Mouse (Mus musculus): ENCODE measurements around the gene Tsg101. TPM values are rescaled to one million over a fixed set of nuclear protein-coding genes. Genes with fewer than 3 reads are reported as not detected.

Gene Tsg101
- polyA plus RNA-seq, 1 experiment from 2014 or later: 169 TPM

DNA sequence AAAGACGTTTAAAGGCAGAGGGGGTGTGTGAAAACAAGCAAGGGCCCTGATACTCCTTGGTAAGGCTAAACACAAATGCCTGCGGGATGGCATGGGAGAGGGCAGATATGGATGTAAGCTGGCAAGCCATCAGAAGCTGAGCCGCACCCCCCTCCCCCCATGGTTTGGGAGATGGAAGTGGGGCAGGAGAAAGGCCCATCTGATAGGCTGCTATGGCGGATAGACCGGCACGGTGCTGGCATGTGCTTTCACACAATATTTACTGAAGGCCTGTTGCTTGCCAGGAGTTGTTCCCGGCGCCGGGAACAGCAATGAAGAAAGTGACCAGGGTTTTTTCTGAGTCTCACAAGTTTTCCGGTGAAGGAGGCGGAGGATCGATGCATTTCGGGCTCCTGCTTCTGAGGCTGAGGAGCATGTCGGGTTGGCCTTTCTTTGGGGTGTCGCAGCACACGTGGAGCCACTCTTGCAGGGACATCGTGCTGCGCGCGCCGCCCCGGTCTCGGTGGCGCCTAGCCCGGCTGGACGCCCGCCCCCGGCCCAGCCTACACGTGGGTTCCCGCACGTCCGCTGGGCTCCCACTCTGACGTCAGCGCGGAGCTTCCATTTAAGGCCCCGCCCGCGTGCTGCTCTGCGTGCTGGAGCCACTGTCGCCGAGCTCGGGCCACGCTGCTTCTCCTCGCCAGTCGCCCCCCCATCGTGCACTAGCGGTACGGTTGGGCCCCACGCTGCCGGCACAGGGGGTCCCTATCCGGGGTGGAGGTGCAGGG is 74.4 kb downstream of the Tsg101 start:
- WGBS: under 1% methylated on average over 50 of the region's 51 CpGs
- H3K4me2 ChIP-seq: peak overlapping the region; percentile 82
- peak overlapping the region; percentile 98 for H3K27ac ChIP-seq
- H3K27me3 ChIP-seq: 0 out of 2 replicates have a peak, but pooled peaks cover 4% of the 10 kb centered on the region
- peak overlapping the region; percentile 94 for H3K9ac ChIP-seq
- peak overlapping the region; percentile 87 for H3K4me3 ChIP-seq
- no peaks in the 10 kb centered on the region for H3K9me3 ChIP-seq
- ATAC-seq (ENCODE audit: insufficient number of reproducible peaks, low FRiP score, low TSS enrichment, low read depth): peak; percentile 88
- peaks cover 27% of the 10 kb centered on the region for H3K36me3 ChIP-seq
- peaks cover 28% of the 10 kb centered on the region for H3K4me1 ChIP-seq

DNA sequence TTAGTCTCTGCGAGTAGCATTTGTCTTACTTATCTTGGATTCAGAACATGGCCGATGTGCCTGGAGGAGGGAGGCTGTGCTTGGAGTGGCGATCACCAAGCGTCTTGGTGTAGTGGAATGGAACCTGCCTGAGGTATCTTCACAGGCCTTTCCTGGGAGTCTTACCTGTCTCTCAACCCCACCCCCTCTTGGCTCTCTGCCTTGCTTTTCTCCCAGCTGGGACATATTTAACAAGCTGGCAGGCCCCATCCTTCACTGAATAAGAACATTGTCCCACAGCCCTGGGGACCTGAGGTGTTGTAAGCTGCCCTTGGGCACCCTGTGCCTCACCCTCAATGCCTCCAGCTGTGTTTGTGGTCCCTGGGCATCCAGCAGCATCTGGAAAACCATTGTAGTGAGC is 76.2 kb downstream of the Tsg101 start:
- no peak for ATAC-seq (ENCODE audit: insufficient number of reproducible peaks, low FRiP score, low TSS enrichment, low read depth)
- H3K9ac ChIP-seq: no peak overlapping the region
- 80% methylated on average over 4 of the region's 4 CpGs for WGBS
- no peaks in the 10 kb centered on the region for H3K9me3 ChIP-seq
- no peak overlapping the region for H3K4me2 ChIP-seq
- H3K27me3 ChIP-seq: 0 out of 2 replicates have a peak, but pooled peaks cover 4% of the 10 kb centered on the region
- H3K4me1 ChIP-seq: peaks cover 39% of the 10 kb centered on the region
- peaks cover 10% of the 10 kb centered on the region for H3K36me3 ChIP-seq
- H3K27ac ChIP-seq: no peak overlapping the region
- no peak overlapping the region for H3K4me3 ChIP-seq

DNA sequence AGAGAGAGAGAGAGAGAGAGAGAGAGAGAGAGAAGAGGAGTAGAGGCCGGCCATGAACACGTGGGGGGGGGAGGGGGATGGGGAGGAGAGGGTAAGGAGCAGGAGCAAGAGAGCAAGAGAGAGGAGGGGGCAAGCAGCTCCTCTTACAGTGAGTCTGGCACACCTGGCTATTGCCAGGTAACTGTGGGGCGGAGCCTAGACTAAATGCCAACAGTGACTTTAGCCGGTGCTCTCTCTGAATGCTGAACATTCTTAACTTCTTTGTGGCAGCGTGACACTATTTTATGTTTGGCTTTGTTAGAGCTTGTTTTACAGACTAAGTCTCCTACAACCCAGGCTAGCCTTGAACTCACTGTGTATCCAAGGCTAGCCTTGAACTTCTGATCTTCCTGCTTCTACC is 77.5 kb downstream of the Tsg101 start:
- Histone ChIP-seq H3K9ac (no peak overlapping the region), H3K4me3 (no peak overlapping the region), H3K27ac (no peak overlapping the region), H3K9me3 (no peaks in the 10 kb centered on the region), H3K36me3 (no peaks in the 10 kb centered on the region), H3K27me3 (0 out of 2 replicates have a peak, but pooled peaks cover 4% of the 10 kb centered on the region), H3K4me2 (no peak overlapping the region), H3K4me1 (peaks cover 43% of the 10 kb centered on the region)
- no peak for ATAC-seq (ENCODE audit: insufficient number of reproducible peaks, low FRiP score, low TSS enrichment, low read depth)
- 26% methylated on average over 5 of the region's 5 CpGs for WGBS

DNA sequence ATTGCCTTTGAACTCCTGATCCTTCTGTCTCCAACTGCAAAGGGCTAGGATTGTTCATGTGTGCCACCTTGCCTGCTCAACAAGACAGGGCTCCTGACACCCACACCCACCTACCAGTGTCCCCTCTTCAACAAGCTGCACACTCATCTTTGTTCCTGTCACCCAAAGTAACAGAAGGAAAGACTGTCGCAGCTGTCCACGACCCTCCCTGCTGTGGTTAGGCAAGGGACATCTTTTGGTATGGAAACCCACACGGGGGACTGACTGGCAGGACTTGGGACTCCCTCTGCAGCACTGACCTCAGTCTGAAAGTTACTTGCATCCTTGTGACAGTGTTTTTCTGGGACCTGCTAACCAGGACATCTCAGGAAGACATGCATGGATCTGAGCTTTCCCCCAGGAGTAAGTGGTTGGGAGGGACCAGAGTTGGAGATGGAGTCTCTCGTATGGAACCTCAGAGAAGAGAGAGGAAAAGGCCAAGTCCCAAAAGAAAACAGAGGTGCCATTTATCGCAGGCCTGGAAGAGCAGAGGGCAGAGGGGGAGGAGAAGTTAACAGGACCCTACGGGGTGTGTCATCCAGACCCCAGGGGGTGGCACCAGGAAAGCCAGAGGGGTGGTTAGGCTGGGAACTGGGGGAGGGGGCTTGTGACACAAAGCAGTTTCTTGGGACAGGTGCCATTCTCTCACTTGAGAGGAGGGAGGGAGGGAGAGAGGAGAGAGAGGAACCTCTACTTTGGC is 78.8 kb downstream of the Tsg101 start, which contains the start of gene Ldha:
Ldha (plus strand) TSS at position 689 of the 739 bp plus-strand sequence.
- Histone ChIP-seq H3K9me3 (no peaks in the 10 kb centered on the region), H3K36me3 (no peaks in the 10 kb centered on the region), H3K4me1 (peaks cover 37% of the 10 kb centered on the region), H3K27ac (no peak within 1 kb of the TSS), H3K4me3 (no peak within 1 kb of the TSS), H3K4me2 (no peak within 1 kb of the TSS), H3K9ac (no peak within 1 kb of the TSS), H3K27me3 (0 out of 2 replicates have a peak, but pooled peaks cover 4% of the 10 kb centered on the region)
- WGBS: 26% methylated on average over 6 of the region's 6 CpGs
- ATAC-seq (ENCODE audit: insufficient number of reproducible peaks, low FRiP score, low TSS enrichment, low read depth): no peak

DNA sequence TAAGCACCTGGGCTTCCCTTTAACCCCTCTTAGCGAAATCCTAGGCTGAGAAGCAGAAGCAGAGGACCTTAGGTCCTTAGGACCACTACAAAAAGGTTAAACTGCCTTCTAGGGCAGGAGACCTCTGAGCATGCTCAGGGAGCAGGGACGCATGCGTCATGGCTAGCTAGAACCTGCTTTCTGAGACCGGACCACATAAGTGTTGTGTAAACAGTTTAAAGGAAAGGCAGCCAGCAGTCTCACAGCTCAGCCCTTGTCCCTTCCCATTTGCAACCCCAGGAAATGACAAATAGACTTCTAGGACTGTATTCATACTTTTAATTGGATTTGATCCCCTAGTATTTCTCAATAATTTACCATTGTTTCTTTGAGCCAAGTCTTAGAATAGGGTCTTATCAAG is 79.4 kb downstream of the Tsg101 start:
- 55% methylated on average over 4 of the region's 4 CpGs for WGBS
- no peak overlapping the region for H3K27ac ChIP-seq

DNA sequence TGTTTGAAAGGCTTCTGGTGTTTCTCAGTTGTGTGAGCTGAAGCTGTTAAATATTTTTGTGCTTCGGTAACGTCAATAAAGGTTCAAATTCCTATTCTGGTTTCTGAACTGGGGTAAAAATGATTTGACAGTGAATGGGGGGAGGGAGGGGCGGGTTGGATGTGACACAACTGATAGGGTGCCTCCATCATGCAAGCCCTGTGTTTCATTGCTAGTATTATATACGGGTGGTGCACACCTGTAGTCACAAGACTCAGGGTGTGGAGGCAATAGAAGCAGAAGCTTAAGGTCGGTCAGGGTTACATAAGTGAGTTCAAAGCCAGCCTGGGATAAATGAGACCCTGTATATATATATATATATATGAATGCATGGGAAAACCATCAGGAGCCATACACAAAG is 79.9 kb downstream of the Tsg101 start:
- H3K4me3 ChIP-seq: no peak overlapping the region
- peak overlapping the region; percentile 87; the same call in 1 of the 2 replicates for H3K27ac ChIP-seq
- H3K9me3 ChIP-seq: no peaks in the 10 kb centered on the region
- ATAC-seq (ENCODE audit: insufficient number of reproducible peaks, low FRiP score, low TSS enrichment, low read depth): no peak
- H3K27me3 ChIP-seq: 0 out of 2 replicates have a peak, but pooled peaks cover 4% of the 10 kb centered on the region
- no peak overlapping the region for H3K9ac ChIP-seq
- H3K36me3 ChIP-seq: no peaks in the 10 kb centered on the region
- WGBS: 61% methylated on average over 5 of the region's 5 CpGs
- no peak overlapping the region for H3K4me2 ChIP-seq
- H3K4me1 ChIP-seq: peaks cover 31% of the 10 kb centered on the region

More for the DNA sequence above, 79.4 kb downstream of the Tsg101 start:
- no peak for ATAC-seq (ENCODE audit: insufficient number of reproducible peaks, low FRiP score, low TSS enrichment, low read depth)
- no peak overlapping the region for H3K9ac ChIP-seq
- H3K36me3 ChIP-seq: no peaks in the 10 kb centered on the region
- no peaks in the 10 kb centered on the region for H3K9me3 ChIP-seq
- H3K4me1 ChIP-seq: peaks cover 36% of the 10 kb centered on the region
- no peak overlapping the region for H3K4me2 ChIP-seq
- 0 out of 2 replicates have a peak, but pooled peaks cover 4% of the 10 kb centered on the region for H3K27me3 ChIP-seq
- H3K4me3 ChIP-seq: no peak overlapping the region

DNA sequence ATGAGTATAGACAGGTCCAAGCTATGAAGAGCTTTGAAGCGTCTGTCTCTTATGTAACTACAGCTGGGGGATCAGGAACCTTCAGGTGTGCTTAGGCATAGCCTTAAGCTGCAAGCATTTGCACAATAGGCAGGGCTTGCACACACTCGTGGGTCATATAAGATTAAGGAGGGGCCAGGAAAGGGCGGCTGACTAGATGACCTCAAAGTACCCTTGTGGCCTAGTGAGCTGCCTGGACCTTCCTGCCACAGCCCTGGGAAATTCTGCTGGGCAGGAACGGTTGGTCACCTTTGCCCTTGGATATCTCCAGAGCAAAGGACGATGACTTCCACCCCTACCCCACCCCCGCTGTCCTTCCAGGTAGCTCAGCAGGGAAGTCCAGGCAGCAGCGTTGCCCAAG is 80.3 kb downstream of the Tsg101 start:
- Histone ChIP-seq H3K4me2 (peak overlapping the region; percentile 42), H3K9ac (no peak overlapping the region), H3K27me3 (0 out of 2 replicates have a peak, but pooled peaks cover 4% of the 10 kb centered on the region), H3K9me3 (no peaks in the 10 kb centered on the region), H3K4me3 (no peak overlapping the region; the same call in 1 of the 2 replicates), H3K4me1 (peaks cover 27% of the 10 kb centered on the region), H3K27ac (peak overlapping the region; percentile 87), H3K36me3 (no peaks in the 10 kb centered on the region)
- ATAC-seq (ENCODE audit: insufficient number of reproducible peaks, low FRiP score, low TSS enrichment, low read depth): no peak
- WGBS: 36% methylated on average over 7 of the region's 7 CpGs

Other genes with a start within 250 kb of the Tsg101 start
- gene Tph1, start 247.4 kb downstream of the Tsg101 start, polyA plus RNA-seq (2015; fragmentation: Nextera tagmentation; extraction: Ambion mirVana): 2.5 and 3.0 TPM in 2 replicates
- gene Saal1, start 209.3 kb downstream of the Tsg101 start, polyA plus RNA-seq (2015; fragmentation: Nextera tagmentation; extraction: Ambion mirVana): 27.3 and 28.9 TPM in 2 replicates
- gene Saa3, start 204.3 kb downstream of the Tsg101 start, polyA plus RNA-seq (2015; fragmentation: Nextera tagmentation; extraction: Ambion mirVana): 0.50 and 0.67 TPM in 2 replicates
- not detected in 2 replicates for gene Saa4, start 187.4 kb downstream of the Tsg101 start, polyA plus RNA-seq (2015; fragmentation: Nextera tagmentation; extraction: Ambion mirVana)
- 1.2 and 1.9 TPM in 2 replicates for gene Saa1, start 177.0 kb downstream of the Tsg101 start, polyA plus RNA-seq (2015; fragmentation: Nextera tagmentation; extraction: Ambion mirVana)
- gene Saa2, start 168.2 kb downstream of the Tsg101 start, polyA plus RNA-seq (2015; fragmentation: Nextera tagmentation; extraction: Ambion mirVana): 0.41 and 0.78 TPM in 2 replicates
- 20.8 and 23.2 TPM in 2 replicates for gene Hps5, start 123.9 kb downstream of the Tsg101 start, polyA plus RNA-seq (2015; fragmentation: Nextera tagmentation; extraction: Ambion mirVana)
- gene Gtf2h1, start 123.9 kb downstream of the Tsg101 start, polyA plus RNA-seq (2015; fragmentation: Nextera tagmentation; extraction: Ambion mirVana): 49.8 and 52.4 TPM in 2 replicates
- gene Ldha, start 78.5 kb downstream of the Tsg101 start, polyA plus RNA-seq (2015; fragmentation: Nextera tagmentation; extraction: Ambion mirVana): 1,928 and 2,051 TPM in 2 replicates
- gene Ldhc, start 58.8 kb downstream of the Tsg101 start, polyA plus RNA-seq (2015; fragmentation: Nextera tagmentation; extraction: Ambion mirVana): 0.26 TPM in 1 of 2 replicates, not detected in the other
- 11.1 and 11.2 TPM in 2 replicates for gene Uevld, start 38.6 kb upstream of the Tsg101 start, polyA plus RNA-seq (2015; fragmentation: Nextera tagmentation; extraction: Ambion mirVana)
- not detected in 2 replicates for gene Gm9999, start 63.6 kb upstream of the Tsg101 start, polyA plus RNA-seq (2015; fragmentation: Nextera tagmentation; extraction: Ambion mirVana)
- gene Spty2d1, start 88.4 kb upstream of the Tsg101 start, polyA plus RNA-seq (2015; fragmentation: Nextera tagmentation; extraction: Ambion mirVana): 23.3 and 23.9 TPM in 2 replicates
- 25.5 and 27.2 TPM in 2 replicates for gene Tmem86a, start 130.6 kb upstream of the Tsg101 start, polyA plus RNA-seq (2015; fragmentation: Nextera tagmentation; extraction: Ambion mirVana)
- gene Ptpn5, start 213.7 kb upstream of the Tsg101 start, polyA plus RNA-seq (2015; fragmentation: Nextera tagmentation; extraction: Ambion mirVana): 0.09 and 0.50 TPM in 2 replicates

All from limb, embryonic 15.5 days (tissue).